Mouse (Mus musculus): ENCODE measurements around the gene Foxn3. TPM values are rescaled to one million over a fixed set of nuclear protein-coding genes. Genes with fewer than 3 reads are reported as not detected.

The Foxn3 gene
- 10 to 100 TPM; 95.0 to 97.1 TPM for total RNA-seq (2021)
- long read RNA-seq, experiment 1, transcript Foxn3-209 (6 exons, 2,882 nt) = major isoform, 12 of 26 reads
- long read RNA-seq, experiment 1, partial matches to known transcripts = 1 of 26 reads
- long read RNA-seq, experiment 1, other reads (novel, unspliced or antisense) = 13 of 26 reads
- long read RNA-seq, experiment 2, transcript Foxn3-209 (6 exons, 2,882 nt) = major isoform, 8 of 58 reads
- long read RNA-seq, experiment 2, partial matches to known transcripts = 4 of 58 reads
- long read RNA-seq, experiment 2, other reads (novel, unspliced or antisense) = 44 of 58 reads

- DNase-seq (ENCODE audit: low spot score in 2 of 2) = peak; percentile 36 to 50
Measured at GRCm38 (mm10) chr12:99563219-99564059, at the start of gene Foxn3. Foxn3 (minus strand) TSS chr12:99563582.

- DNase-seq (ENCODE audit: low spot score in 2 of 2) = no peak
Measured at GRCm38 (mm10) chr12:99612181-99612871, 48.9 kb upstream of the Foxn3 start.

DNA sequence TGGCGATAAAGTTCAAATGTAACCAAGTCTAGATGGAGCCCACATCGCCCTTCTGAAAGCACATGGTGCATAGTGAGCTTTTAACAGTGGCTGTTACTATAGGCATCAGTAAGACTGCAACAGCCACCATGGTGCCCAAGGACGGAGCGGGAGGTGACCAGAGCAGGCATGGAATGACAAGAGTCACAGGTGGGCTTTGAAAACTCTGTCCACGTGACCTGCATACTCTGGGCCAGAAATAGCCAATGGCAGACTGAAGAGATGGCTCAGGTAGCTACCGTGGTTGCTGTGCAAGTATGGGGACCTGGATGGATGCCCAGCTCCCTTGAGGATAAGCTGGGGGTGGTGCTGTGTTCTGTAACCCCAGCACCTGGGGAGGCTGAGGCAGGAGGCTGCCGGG lies 47.5 kb upstream of the Foxn3 start:
- no peak for DNase-seq (ENCODE audit: low spot score in 2 of 2)

DNA sequence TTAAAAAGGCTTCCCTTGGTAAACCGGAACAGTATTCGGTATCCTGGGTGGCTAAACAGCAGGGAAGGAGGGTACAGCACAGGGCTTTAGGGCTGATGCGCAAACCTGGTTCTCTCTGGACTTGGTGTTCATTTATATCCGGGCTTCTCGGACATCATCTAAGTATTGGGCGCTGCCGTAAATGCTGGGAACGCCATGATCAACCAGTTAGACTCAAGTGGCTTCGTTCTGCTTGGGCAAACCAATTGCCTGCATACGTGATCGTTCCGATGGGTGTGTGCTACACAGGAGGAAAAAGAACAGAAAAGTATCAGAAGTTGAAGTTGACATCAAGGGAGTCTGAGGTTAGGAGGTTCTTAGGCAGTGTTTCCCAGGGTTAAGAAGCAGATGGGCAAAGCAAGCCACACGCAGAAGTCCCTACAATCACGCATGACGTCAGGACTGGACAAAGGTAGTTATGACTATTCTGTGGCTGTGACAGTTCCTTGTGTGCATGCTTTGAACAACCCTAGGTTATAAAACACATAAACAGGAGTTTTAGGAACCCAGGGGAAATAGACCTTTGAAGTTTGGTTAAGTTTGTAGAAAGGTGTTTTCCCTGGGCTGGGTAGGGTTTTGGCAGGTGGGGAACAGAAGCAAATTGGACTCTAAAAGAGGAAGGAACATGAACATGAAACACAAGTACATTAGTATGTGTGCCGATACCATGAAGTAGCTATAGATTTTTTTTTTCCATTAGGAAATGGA lies 46.9 kb upstream of the Foxn3 start:
- DNase-seq (ENCODE audit: low spot score in 2 of 2) = no peak

- no peak for DNase-seq (ENCODE audit: low spot score in 2 of 2)
Measured at GRCm38 (mm10) chr12:99609643-99610042, 46.3 kb upstream of the Foxn3 start.

GRCm38 (mm10) chr12:99608279-99608955 lies 45.0 kb upstream of the Foxn3 start:
- no peak for DNase-seq (ENCODE audit: low spot score in 2 of 2)

DNA sequence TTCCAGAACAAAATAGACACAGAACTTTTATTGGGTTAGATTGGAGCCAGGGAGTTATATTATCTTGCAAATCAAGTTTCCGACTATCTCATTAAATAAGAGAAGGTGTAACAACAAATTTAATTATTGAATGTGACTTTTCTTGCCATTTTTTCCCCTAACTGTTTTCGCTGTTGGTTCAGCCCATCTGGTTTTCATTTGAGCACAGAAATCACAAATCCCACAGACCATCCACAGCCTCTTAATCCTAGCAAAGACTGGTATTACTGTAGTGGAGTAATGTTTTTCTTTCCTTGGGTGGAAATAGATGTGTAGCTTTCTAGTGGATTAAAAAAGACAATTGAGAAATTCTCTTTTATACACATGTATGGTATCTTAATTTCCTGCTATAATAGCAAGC lies 40.0 kb upstream of the Foxn3 start:
- DNase-seq (ENCODE audit: low spot score in 2 of 2) = no peak

DNA sequence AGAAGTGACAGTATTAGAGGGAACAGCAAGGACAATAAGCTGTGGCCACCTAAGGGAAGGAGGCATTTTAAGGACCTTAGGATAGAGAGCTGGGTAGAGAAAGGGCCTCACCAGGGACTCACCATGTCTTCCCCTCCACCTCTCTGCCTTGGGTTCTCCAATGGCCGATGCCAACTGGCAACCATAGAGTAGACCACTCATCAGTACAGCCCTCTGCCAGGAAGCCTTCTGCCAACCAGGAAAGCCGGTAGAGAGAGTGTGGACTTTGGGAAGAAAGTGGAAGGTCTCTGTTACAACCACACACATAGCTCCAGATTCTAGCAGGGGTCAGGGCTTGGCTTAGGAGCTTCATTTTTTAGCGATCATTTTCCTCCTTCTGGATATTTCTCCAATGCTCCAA lies 38.5 kb upstream of the Foxn3 start:
- DNase-seq (ENCODE audit: low spot score in 2 of 2) = no peak

GRCm38 (mm10) chr12:99601392-99601791 lies 38.0 kb upstream of the Foxn3 start:
- no peak for DNase-seq (ENCODE audit: low spot score in 2 of 2)

DNA sequence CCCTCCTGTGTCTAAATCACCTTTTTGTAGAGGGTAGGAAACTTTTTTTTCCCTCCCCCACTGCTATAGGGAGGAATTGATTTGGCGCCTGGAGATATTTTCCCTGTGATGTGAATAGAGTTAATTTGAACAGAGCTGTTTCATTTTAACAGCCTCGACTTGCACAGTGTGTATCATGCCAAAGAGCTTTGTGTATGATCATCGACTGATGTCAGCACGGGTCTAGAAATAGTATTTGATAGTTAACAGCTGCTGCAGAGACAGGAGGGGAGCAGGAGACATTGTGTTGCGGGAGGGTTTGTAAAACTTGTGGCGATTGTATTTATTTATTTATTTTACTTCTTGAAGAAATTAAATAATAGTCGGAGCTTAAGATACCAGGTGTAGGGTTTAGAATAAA lies 36.2 kb upstream of the Foxn3 start:
- no peak for DNase-seq (ENCODE audit: low spot score in 2 of 2)

DNA sequence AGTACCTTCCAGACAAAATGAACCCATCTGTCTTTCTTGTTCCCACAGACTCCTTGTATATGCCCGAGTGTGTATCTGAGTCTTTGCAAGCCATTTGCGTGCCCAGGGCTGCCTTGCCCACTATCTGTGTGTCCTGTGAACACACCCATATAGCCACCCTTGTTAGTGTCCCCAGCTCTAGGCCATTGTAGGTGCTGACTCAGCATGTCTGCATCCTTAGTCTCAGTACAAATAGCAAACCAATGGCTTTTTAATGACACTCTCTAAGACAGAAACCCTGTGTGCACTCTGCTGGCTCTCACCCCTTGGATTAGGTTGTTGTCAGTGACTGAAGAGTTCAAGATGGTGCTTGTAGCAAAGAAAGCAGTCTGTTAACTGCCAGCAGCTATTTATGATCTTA lies 33.0 kb upstream of the Foxn3 start:
- DNase-seq (ENCODE audit: low spot score in 2 of 2) = no peak

DNA sequence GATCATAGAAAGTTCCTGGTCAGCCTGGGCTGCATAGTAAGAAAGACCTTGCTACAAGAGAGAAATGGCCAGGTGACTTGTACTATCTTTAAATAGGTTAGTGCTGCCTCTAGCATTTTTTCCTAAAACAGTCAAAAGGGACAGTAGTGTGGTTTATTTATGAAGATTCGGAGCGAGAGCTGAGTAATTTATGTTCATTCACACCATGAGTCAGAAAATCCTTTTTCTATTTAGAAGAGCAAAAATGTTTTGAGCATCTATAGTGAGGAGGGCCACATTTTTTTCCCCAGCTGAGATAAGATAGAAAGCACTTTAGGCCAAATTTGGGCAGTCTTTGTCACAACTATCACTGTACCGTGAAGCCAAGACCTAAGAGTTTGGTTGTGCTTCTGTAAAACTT lies 24.0 kb upstream of the Foxn3 start:
- no peak for DNase-seq (ENCODE audit: low spot score in 2 of 2)

- DNase-seq (ENCODE audit: low spot score in 2 of 2) = no peak
Measured at GRCm38 (mm10) chr12:99579989-99580388, 16.6 kb upstream of the Foxn3 start.

DNA sequence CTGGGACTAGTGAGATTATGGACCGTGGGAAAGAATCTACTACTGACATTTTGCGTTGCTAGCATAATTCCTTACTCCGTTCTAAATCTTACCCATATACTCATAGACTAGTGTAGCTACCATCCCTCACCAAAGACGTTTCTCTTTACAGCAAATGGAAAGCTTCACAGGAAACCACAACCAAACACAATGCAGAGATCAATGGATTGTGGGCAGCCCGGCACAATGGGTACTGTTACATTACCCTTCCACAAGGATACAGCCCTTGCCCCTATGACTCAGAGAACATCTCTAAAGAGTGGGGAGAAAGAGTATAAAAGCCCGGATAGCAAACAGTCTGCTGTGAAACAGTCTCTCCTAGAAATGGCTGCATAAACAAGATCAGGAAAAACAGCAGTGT lies 13.3 kb upstream of the Foxn3 start:
- DNase-seq (ENCODE audit: low spot score in 2 of 2) = no peak

DNA sequence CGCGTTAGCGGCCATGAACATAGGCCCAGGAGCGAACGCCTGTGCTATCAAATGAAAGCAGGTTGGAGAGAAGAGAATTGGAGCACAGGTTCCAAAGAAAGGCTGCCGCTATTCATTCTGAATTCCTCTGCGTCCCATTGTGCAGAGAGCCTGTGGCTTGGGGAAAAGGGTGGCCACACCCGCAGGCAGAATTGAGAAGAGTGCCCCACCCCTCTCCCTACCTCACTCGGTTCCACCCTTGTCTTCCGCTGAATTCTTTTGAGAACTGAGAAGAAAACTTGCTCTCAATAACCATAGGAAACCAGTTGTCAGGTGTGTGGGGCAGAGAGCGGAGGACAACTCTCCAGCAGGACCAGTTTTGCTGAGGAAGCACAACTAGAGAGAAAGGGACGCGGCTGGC lies 10.9 kb upstream of the Foxn3 start:
- DNase-seq (ENCODE audit: low spot score in 2 of 2) = no peak

DNA sequence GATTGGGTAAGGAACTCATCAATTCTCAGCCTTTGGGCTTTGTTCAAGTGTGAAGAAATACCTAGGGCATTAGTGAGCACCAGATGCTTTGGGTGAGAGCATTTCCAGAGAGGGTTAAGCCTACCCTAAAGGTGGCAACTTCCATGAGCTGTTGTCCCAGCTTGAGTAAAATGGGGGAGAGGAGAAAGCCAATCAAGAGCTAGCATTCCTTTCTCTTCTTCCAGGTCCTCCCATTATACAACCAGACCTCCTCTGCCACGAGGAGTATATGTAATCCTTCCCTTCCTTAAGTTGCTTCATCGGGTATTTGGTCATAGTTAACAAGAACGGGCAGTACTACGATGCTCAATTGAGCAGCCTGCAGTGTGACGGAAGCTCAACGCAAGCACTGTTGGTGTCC lies 9.7 kb upstream of the Foxn3 start:
- no peak for DNase-seq (ENCODE audit: low spot score in 2 of 2)

GRCm38 (mm10) chr12:99571999-99572398 lies 8.6 kb upstream of the Foxn3 start:
- no peak for DNase-seq (ENCODE audit: low spot score in 2 of 2)

- peak; percentile 43 to 46 for DNase-seq (ENCODE audit: low spot score in 2 of 2)
Measured at GRCm38 (mm10) chr12:99570197-99570956, 7.0 kb upstream of the Foxn3 start.

- no peak for DNase-seq (ENCODE audit: low spot score in 2 of 2)
Measured at GRCm38 (mm10) chr12:99565606-99566005, 2.2 kb upstream of the Foxn3 start.

- DNase-seq (ENCODE audit: low spot score in 2 of 2) = no peak
Measured at GRCm38 (mm10) chr12:99564301-99564910, 1.0 kb upstream of the Foxn3 start.

All from adrenal gland, postnatal 4 days (tissue).